Comparison of ENCODE assay signal across 16 mouse cellular contexts in genomic region chr17:46165460-46165859, GRCm38 (mm10).
"Had no signal": no experiment of that assay in that cellular context is flagged by ENCODE, and none has a peak within 500 bp of the region (broad histone marks: within the 10 kb centered on the region; RNA-seq: fewer than 3 reads in every experiment).

No protein-coding gene starts in this region.

- H3K4me2 ChIP-seq: kidney, embryonic 15.5 days; limb, embryonic 12.5 days; limb, embryonic 15.5 days; liver, embryonic 11.5 days; lung, embryonic 14.5 days; midbrain, embryonic 11.5 days; neural tube, embryonic 13.5 days had no signal

- ATAC-seq: intestine, postnatal 0 days; liver, postnatal 0 days; lung, postnatal 0 days had no signal

- DNase-seq: kidney, adult 2 months; kidney, postnatal 14 days; kidney, postnatal 4 days; left cerebral cortex, postnatal 4 days; liver, postnatal 0 days; lung, embryonic 14.5 days; midbrain, embryonic 14.5 days; thymus, postnatal 25 days had no signal

- H3K9me3 ChIP-seq: kidney, embryonic 15.5 days; limb, embryonic 12.5 days; limb, embryonic 15.5 days; neural tube, embryonic 13.5 days had no signal

- H3K4me3 ChIP-seq: kidney, embryonic 15.5 days; limb, embryonic 12.5 days; limb, embryonic 15.5 days; neural tube, embryonic 13.5 days had no signal

- H3K27me3 ChIP-seq: kidney, embryonic 15.5 days; limb, embryonic 12.5 days; limb, embryonic 15.5 days; neural tube, embryonic 13.5 days had no signal
